Mouse (Mus musculus) forebrain, embryonic 16.5 days (tissue): ENCODE measurements around the gene Itgb7. TPM values are rescaled to one million over a fixed set of nuclear protein-coding genes. Genes with fewer than 3 reads are reported as not detected.

Experiments
- ATAC-seq: fragments of 200-750 bp; cut with Nextera tagmentation; 2 replicates; pipeline ENCODE4 v1.8.0; 2017; ENCODE audit warnings: mild to moderate bottlenecking, moderate library complexity
- H3K27ac ChIP-seq: fragments of 300-500 bp; sonication (generic); 2 replicates; pipeline ENCODE4 v1.5.1; 2014; ENCODE audit warnings: low read length, control low read depth
- H3K27me3 ChIP-seq: fragments of 300-500 bp; sonication (generic); replicated peaks from 2 replicates; pipeline ENCODE4 v1.6.1; 2014; ENCODE audit warnings: low read length; ENCODE audit not compliant: control insufficient read depth, insufficient read depth
- H3K36me3 ChIP-seq: fragments of 300-500 bp; sonication (generic); 2 replicates; pipeline ENCODE4 v1.6.1; 2014; ENCODE audit not compliant: control insufficient read depth, insufficient read depth
- H3K4me1 ChIP-seq: fragments of 300-500 bp; sonication (generic); replicated peaks from 2 replicates; pipeline ENCODE4 v1.6.1; 2014; ENCODE audit warnings: low read length; ENCODE audit not compliant: control insufficient read depth, insufficient read depth
- H3K4me2 ChIP-seq: fragments of 300-500 bp; sonication (generic); 2 replicates; pipeline ENCODE4 v1.6.1; 2014; ENCODE audit warnings: mild to moderate bottlenecking, low read length, control low read depth
- H3K4me3 ChIP-seq: fragments of 300-500 bp; sonication (generic); replicated peaks from 2 replicates; pipeline ENCODE4 v1.5.1; 2014; ENCODE audit warnings: mild to moderate bottlenecking, low read length, control low read depth
- H3K9ac ChIP-seq: fragments of 300-500 bp; sonication (generic); replicated peaks from 2 replicates; pipeline ENCODE4 v1.6.1; 2014; ENCODE audit warnings: low read depth, low read length, control low read depth
- H3K9me3 ChIP-seq: fragments of 300-500 bp; sonication (generic); 2 replicates; pipeline ENCODE4 v1.6.1; 2016; ENCODE audit warnings: low read length; ENCODE audit not compliant: control insufficient read depth
- WGBS: fragments of 180-500 bp; shearing (Covaris S2); extraction: QIAGEN DNeasy Blood & Tissue Kit; methylation state at CpG from one replicate; pipeline ENCODE4 v1.1.7; 2014; 5-methylcytosine and 5-hydroxymethylcytosine counted together
- polyA plus RNA-seq: library from polyadenylated mRNA; unstranded; fragments of >200 nt; fragmentation: Nextera tagmentation; extraction: Ambion mirVana; gene quantifications from 2 replicates; pipeline ENCODE4 v1.2.1, GENCODE M21; 2015

The Itgb7 gene
- 0.73 and 1.0 TPM in 2 replicates for polyA plus RNA-seq

DNA sequence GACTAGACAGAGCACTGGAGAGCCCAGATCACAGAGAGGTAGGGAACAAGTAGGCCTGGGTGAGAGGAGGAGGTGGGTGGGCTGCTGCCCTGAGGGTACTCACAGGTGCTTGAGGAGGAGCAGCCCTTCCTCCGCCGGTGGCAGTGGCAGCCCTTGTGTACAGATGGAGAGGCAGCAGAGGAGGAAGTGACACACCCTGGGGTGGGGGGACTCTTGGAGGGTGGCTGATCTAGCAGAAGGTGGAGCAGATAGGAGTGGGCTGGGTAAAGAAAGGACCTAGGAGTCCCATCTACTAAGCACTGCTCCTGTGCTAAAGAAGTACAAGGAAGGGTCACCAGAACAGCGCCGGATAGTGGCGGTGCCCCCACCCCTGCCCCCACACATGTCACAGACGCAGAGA is at the start of gene Itgb7:
Gene Itgb7, minus strand, starts transcription at position 197 of the 400 bp plus-strand sequence.
- Histone ChIP-seq H3K9me3 (no peaks in the 10 kb centered on the region), H3K27me3 (no peaks in the 10 kb centered on the region), H3K4me1 (peaks cover 2% of the 10 kb centered on the region; the same call in 1 of the 2 replicates), H3K36me3 (no peaks in the 10 kb centered on the region), H3K4me2 (no peak within 1 kb of the TSS), H3K27ac (no peak within 1 kb of the TSS), H3K9ac (no peak within 1 kb of the TSS), H3K4me3 (no peak within 1 kb of the TSS)
- WGBS = 57% methylated on average over 6 of the region's 6 CpGs
- ATAC-seq = no peak

GRCm38 (mm10) chr15:102280623-102281022 is 48.9 kb upstream of the Itgb7 start:
- no peak for ATAC-seq
- WGBS = 95% methylated on average over 19 of the region's 19 CpGs
- H3K27ac ChIP-seq = no peak overlapping the region
- no peak overlapping the region for H3K4me3 ChIP-seq
- no peak overlapping the region for H3K4me2 ChIP-seq
- H3K36me3 ChIP-seq = peaks cover 8% of the 10 kb centered on the region
- H3K27me3 ChIP-seq = no peaks in the 10 kb centered on the region
- H3K9ac ChIP-seq = no peak overlapping the region
- H3K9me3 ChIP-seq = no peaks in the 10 kb centered on the region
- H3K4me1 ChIP-seq = peaks cover 15% of the 10 kb centered on the region

DNA sequence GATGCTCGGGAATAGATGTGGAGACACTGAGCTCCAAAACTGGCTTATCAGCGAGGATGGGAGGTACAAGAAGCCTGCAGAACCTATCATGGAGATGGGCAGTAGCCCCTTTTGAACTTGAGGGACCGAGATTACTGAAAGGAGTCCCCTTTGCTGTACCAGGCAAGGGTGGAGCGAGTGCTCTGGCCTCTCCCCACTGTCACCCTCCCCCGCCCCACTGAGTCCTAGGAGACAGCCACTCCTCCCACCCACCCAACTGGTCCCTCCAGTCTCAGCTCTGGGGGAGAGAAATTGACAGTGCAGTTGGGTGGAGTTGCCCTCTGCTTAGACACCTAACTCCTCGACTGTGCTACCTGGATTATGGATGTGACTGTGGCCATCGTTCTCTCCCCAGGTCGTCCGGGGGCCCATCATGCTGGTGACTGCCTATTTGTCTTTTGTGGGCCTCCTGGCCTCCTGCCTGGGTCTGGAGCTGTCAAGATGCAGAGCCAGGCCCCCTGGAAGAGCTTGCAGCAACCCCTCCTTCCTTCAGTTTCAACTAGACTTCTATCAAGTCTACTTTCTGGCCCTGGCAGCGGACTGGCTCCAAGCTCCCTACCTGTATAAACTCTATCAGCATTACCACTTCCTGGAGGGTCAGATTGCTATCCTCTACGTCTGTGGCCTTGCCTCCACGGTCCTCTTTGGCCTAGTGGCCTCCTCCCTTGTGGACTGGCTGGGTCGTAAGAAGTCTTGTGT is 48.2 kb upstream of the Itgb7 start:
- peak; percentile 37 for ATAC-seq
- WGBS = 32% methylated on average over 13 of the region's 13 CpGs
- Histone ChIP-seq H3K9me3 (no peaks in the 10 kb centered on the region), H3K4me3 (peak overlapping the region; percentile 82), H3K4me1 (peaks cover 15% of the 10 kb centered on the region), H3K27me3 (no peaks in the 10 kb centered on the region), H3K9ac (peak overlapping the region; percentile 86), H3K4me2 (peak overlapping the region; percentile 89), H3K27ac (peak overlapping the region; percentile 68), H3K36me3 (peaks cover 8% of the 10 kb centered on the region)

- under 1% methylated on average over 63 of the region's 65 CpGs for WGBS
- H3K9me3 ChIP-seq = no peaks in the 10 kb centered on the region
- H3K27ac ChIP-seq = peak within 1 kb of the TSS; percentile 68
- H3K27me3 ChIP-seq = no peaks in the 10 kb centered on the region
- peaks cover 15% of the 10 kb centered on the region for H3K4me1 ChIP-seq
- peaks cover 8% of the 10 kb centered on the region for H3K36me3 ChIP-seq
- H3K4me3 ChIP-seq = peak within 1 kb of the TSS; percentile 82
- peak within 1 kb of the TSS; percentile 98 for H3K4me2 ChIP-seq
- ATAC-seq = peak; percentile 97
- H3K9ac ChIP-seq = peak within 1 kb of the TSS; percentile 86
Measured at GRCm38 (mm10) chr15:102279092-102279782, 47.5 kb upstream of the Itgb7 start, which contains the start of gene Mfsd5. Mfsd5 (plus strand) TSS chr15:102279454.

- Histone ChIP-seq H3K9ac (peak overlapping the region; percentile 86), H3K36me3 (peaks cover 8% of the 10 kb centered on the region), H3K27me3 (no peaks in the 10 kb centered on the region), H3K27ac (peak overlapping the region; percentile 68), H3K4me1 (peaks cover 15% of the 10 kb centered on the region), H3K9me3 (no peaks in the 10 kb centered on the region), H3K4me3 (peak overlapping the region; percentile 82), H3K4me2 (peak overlapping the region; percentile 98)
- 0 out of 2 replicates have a peak, but pooled peaks have one; percentile 5 for ATAC-seq
- WGBS = 36% methylated on average over 7 of the region's 7 CpGs
Measured at GRCm38 (mm10) chr15:102278726-102279091, 47.0 kb upstream of the Itgb7 start.

DNA sequence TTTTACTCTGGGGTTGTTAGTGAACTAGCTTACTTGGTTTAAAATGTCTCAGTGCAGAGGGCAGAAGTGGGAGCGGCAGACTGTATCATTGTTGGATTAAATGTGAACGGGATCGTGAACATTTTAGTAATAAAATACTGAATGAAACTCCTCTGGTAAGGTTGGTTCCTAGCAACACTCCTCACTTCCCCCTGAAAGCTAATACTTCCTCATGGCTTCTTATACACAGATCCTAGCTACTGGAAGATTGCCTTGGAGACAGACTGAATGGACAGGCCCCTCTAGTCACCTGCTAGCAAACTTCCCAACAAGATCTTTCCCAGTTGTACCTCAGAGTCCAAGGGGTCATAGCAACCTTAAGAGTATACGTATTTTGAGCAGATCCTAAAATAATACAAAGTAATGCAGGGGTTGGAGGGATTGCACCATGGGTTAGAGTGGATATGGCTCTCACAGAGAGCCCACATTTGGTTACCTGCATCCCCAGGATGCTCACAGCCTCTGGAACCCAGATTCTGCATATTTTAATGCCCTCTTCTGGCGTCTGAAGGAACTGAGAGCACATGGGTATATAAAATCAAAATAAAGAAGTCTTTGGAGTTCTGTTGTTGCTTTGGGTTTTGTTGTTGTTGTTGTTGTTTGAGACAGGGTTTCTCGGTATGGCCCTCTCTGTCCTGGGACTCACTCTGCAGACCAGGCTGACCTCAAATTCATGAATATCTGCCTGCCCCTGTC is 42.4 kb upstream of the Itgb7 start:
- Histone ChIP-seq H3K27me3 (peaks cover 7% of the 10 kb centered on the region), H3K27ac (no peak overlapping the region), H3K36me3 (no peaks in the 10 kb centered on the region), H3K4me1 (peaks cover 6% of the 10 kb centered on the region; the same call in 1 of the 2 replicates), H3K9me3 (no peaks in the 10 kb centered on the region), H3K4me2 (no peak overlapping the region), H3K4me3 (no peak overlapping the region), H3K9ac (no peak overlapping the region)
- 75% methylated on average over 6 of the region's 6 CpGs for WGBS
- no peak for ATAC-seq

DNA sequence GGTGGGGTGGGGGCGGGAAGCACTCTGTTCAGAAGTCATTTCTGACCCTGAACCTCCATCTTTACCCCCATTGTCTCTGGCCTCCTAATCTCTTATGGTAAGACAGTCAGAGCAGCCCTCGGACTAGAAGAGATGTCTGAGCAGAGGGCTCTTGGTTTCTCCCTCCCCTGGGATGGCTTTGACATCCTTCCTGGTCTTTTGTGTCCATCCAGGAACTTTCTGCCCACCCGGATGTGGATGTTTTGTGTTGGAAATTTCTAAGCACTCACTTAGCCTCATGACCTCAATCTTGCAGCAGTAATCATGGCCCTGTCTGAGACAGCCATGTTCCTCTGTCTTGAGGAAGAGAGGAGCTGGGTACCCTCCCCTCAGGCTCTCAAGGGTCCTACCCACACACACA is 39.7 kb upstream of the Itgb7 start:
- Histone ChIP-seq H3K36me3 (no peaks in the 10 kb centered on the region), H3K4me2 (no peak overlapping the region), H3K27ac (no peak overlapping the region), H3K27me3 (peaks cover 7% of the 10 kb centered on the region), H3K9ac (no peak overlapping the region), H3K9me3 (no peaks in the 10 kb centered on the region), H3K4me1 (no peaks in the 10 kb centered on the region), H3K4me3 (no peak overlapping the region)
- ATAC-seq = no peak
- 14% methylated on average over 3 of the region's 3 CpGs for WGBS

DNA sequence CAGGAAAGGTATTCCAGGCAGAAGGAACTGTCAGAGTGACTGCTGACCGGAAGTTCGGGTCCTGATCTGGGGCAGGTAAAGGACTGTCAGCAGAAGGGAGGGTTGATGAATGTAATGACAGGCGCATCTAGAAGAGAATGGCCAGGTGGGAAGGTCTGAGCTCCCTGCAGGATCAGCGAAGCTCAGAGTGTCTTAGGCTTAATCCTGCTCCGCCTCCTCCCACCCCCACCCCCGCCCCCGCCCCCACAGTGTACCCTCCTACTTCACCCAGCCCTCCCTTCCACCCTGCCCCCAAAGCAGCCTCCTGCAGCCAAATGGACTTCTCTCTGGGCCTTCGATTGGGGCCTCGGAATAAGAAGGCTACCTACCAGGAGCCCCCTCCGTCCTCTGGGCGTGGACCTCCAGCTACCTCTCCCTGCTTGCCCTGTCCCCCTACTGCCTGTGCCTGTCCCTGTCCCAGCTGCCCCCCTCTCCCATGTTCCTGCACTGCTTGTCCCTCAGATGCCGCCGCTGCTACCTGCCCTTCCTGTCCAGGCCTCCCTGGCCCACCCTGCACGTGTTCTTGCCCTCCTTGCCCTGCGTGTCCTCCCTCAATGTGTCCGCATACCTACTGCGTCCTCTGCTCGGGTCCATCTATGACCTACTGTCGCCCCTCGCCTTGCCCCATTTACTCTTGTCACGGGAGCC is 38.7 kb upstream of the Itgb7 start, which contains the start of gene Gm9918:
Gene Gm9918, plus strand, starts transcription at position 290 of the 687 bp plus-strand sequence.
- Histone ChIP-seq H3K4me2 (no peak within 1 kb of the TSS), H3K4me3 (no peak within 1 kb of the TSS), H3K27ac (no peak within 1 kb of the TSS), H3K36me3 (no peaks in the 10 kb centered on the region), H3K4me1 (no peaks in the 10 kb centered on the region), H3K9me3 (no peaks in the 10 kb centered on the region), H3K27me3 (peaks cover 7% of the 10 kb centered on the region), H3K9ac (no peak within 1 kb of the TSS)
- no peak for ATAC-seq
- 9% methylated on average over 20 of the region's 21 CpGs for WGBS
